In the genomic region with DNA sequence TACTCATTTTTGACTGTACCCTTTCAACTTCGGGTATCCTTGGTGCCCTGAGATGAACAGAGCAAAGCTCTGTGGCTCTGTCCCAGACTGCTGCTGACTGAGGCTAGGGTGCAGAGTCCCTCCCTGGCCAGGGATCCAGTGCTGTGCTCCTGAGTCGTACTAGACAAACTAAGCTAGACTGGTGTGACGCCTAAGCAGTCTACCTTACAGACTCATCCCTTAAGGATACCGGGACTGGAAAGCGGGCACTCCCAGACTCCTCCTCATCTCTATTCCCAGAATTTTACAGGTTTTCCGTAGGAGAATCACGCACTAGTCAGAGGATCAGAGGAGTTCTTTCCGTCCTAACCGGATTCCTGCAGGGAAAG, we compare ENCODE assay signal across 8 mouse cellular contexts. TPM values are rescaled to one million over a fixed set of nuclear protein-coding genes. Genes with fewer than 3 reads are reported as not detected.
DNase-seq lines count a peak whose midpoint lies in the region; ATAC-seq and TF ChIP-seq lines count a peak whose summit lies in the region.

No protein-coding gene starts in this region.

- no peaks in the 10 kb centered on the region for H3K27me3 ChIP-seq in heart, postnatal 0 days (ENCODE audit: control insufficient read depth, insufficient read depth, low read length)
- H3K27me3 ChIP-seq in myocyte (ENCODE audit: control insufficient read depth, insufficient read depth, insufficient read length), result no peaks in the 10 kb centered on the region

- no peak overlapping the region for H3K9ac ChIP-seq in heart, postnatal 0 days (replicated peaks; ENCODE audit: low read depth, low read length)

- peaks cover 5% of the 10 kb centered on the region; the same call in 1 of the 2 replicates for H3K4me1 ChIP-seq in heart, postnatal 0 days (ENCODE audit: control insufficient read depth, insufficient read depth)
- peaks cover 4% of the 10 kb centered on the region; the same call in 1 of the 2 replicates for H3K4me1 ChIP-seq in embryonic fibroblast, embryonic 13.5 days (ENCODE audit: control insufficient read depth, insufficient read depth, low read length)

- H3ac ChIP-seq in myocyte (ENCODE audit: control insufficient read depth, insufficient read length), result no peak overlapping the region

- no peaks in the 10 kb centered on the region for H3K36me3 ChIP-seq in heart, postnatal 0 days (replicated peaks; ENCODE audit: control insufficient read depth, insufficient read depth, low read length)
- no peaks in the 10 kb centered on the region for H3K36me3 ChIP-seq in myocyte (ENCODE audit: control insufficient read depth, insufficient read depth)

- H3K79me2 ChIP-seq in myocyte (ENCODE audit: control insufficient read depth, insufficient read depth), result no peaks in the 10 kb centered on the region

- peak overlapping the region; percentile 59 for H3K4me2 ChIP-seq in heart, postnatal 0 days (ENCODE audit: low read depth, low read length)
- H3K4me2 ChIP-seq in myocyte (ENCODE audit: low read depth), result peak overlapping the region; percentile 65

- no peak for TF ChIP-seq CTCF in heart, postnatal 0 days (IDR thresholded peaks at IDR 0.05; ENCODE audit: low read depth)
- no peak for TF ChIP-seq CTCF in embryonic fibroblast, embryonic 13.5 days (IDR thresholded peaks at IDR 0.05; ENCODE audit: borderline replicate concordance, insufficient read depth, low read length)

- TF ChIP-seq POLR2A in embryonic fibroblast, embryonic 13.5 days (IDR thresholded peaks at IDR 0.05; ENCODE audit: low read depth, low read length), result no peak
- TF ChIP-seq POLR2A in myocyte (IDR thresholded peaks at IDR 0.05; ENCODE audit: insufficient read length, low read depth), result no peak

- DNase-seq in heart, postnatal 0 days (ENCODE audit: low spot score), result no peak
- DNase-seq in heart, postnatal 10 days, result no peak
- peak; percentile 20 for DNase-seq in kidney, postnatal 10 days
- no peak for DNase-seq in spleen, postnatal 4 days (ENCODE audit: low spot score in 2 of 2)
- DNase-seq in left cerebral cortex, adult 8-10 months (ENCODE audit: low spot score in 2 of 2), result no peak
- DNase-seq in gastrocnemius, postnatal 25 days, result no peak

- TF ChIP-seq EP300 in heart, postnatal 0 days (IDR thresholded peaks at IDR 0.05; ENCODE audit: low read depth), result no peak

- WGBS in heart, postnatal 0 days, result 2% methylated on average over 9 of the region's 9 CpGs

- H3K27ac ChIP-seq in heart, postnatal 0 days (ENCODE audit: low read depth), result no peak overlapping the region
- H3K27ac ChIP-seq in embryonic fibroblast, embryonic 13.5 days (ENCODE audit: insufficient read depth, low read length), result no peak overlapping the region

- intact Hi-C loops in heart, postnatal 10 days (cut with DNase I), result no loop called here

- ATAC-seq in heart, postnatal 0 days (ENCODE audit: insufficient read depth, low read depth), result no peak

- peak overlapping the region; percentile 27 for H3K4me3 ChIP-seq in heart, postnatal 0 days (ENCODE audit: low read depth, low read length)
- peak overlapping the region; percentile 10; the same call in 1 of the 2 replicates for H3K4me3 ChIP-seq in embryonic fibroblast, embryonic 13.5 days (ENCODE audit: insufficient read depth, low read length)
- H3K4me3 ChIP-seq in myocyte, result peak overlapping the region; percentile 8

- no peaks in the 10 kb centered on the region for H3K9me3 ChIP-seq in heart, postnatal 0 days (replicated peaks; ENCODE audit: control insufficient read depth, low read length)

TF ChIP-seq in myocyte, 11 proteins besides CTCF, POLR2A, EP300 and RAD21:
- no peak for TF ChIP-seq REST (IDR thresholded peaks at IDR 0.05; ENCODE audit: insufficient read depth, insufficient read length)
- no peak for TF ChIP-seq MYOG (IDR thresholded peaks at IDR 0.05; ENCODE audit: control insufficient read depth in 1 of 3, insufficient read depth in 1 of 3, insufficient read length in 2 of 3, low read depth in 2 of 3)
- no peak for TF ChIP-seq TCF12 (IDR thresholded peaks at IDR 0.05; ENCODE audit: insufficient read depth, poor library complexity, severe bottlenecking)
- TF ChIP-seq SRF (IDR thresholded peaks at IDR 0.05; ENCODE audit: control insufficient read depth, insufficient read length, low read depth), result no peak
- no peak for TF ChIP-seq MYOD1 (IDR thresholded peaks at IDR 0.05; ENCODE audit: control insufficient read depth in 1 of 3, insufficient read length in 2 of 3, low read depth in 2 of 3)
- no peak for TF ChIP-seq E2F4 (IDR thresholded peaks at IDR 0.05; ENCODE audit: insufficient read depth)
- TF ChIP-seq TCF3 (IDR thresholded peaks at IDR 0.05; ENCODE audit: insufficient read length, low read depth), result no peak
- TF ChIP-seq MAX (IDR thresholded peaks at IDR 0.05; ENCODE audit: low read depth), result no peak
- TF ChIP-seq POLR2AphosphoS2 (IDR thresholded peaks at IDR 0.05; ENCODE audit: insufficient read length, low read depth), result no peak
- TF ChIP-seq USF1 (IDR thresholded peaks at IDR 0.05; ENCODE audit: low read depth), result no peak
- no peak for TF ChIP-seq CEBPB (IDR thresholded peaks at IDR 0.05; ENCODE audit: insufficient read depth, poor library complexity, severe bottlenecking)

RNA-seq across cellular contexts. Expression of gene Car3, which starts 0.7 kb away (rescaled TPM):
- total RNA-seq in heart, postnatal 0 days (2014; rRNA removed; ENCODE audit: low replicate concordance), result 13.2 and 14.5 TPM in 2 replicates
- polyA plus RNA-seq in heart, postnatal 0 days (2015; fragmentation: Nextera tagmentation; extraction: Ambion mirVana), result 2.7 and 10.8 TPM in 2 replicates
- 100 to 1,000 TPM in 1 of 2 experiments, 10 to 100 TPM in 1; 45.9 to 122 TPM for total RNA-seq in heart, postnatal 10 days (2021)
- 1.3 TPM in 1 of 2 replicates, not detected in the other for polyA plus RNA-seq in embryonic fibroblast, embryonic 13.5 days (2011; ENCODE audit: insufficient read length, low read depth, missing spikeins)
- 22.3 TPM for polyA plus RNA-seq in myocyte (2012; fragmentation: generic; extraction: Trizol)
- 1 to 10 TPM in 2 of 4 experiments, under 1 TPM in 2; 0.44 to 1.4 (median 1.1) TPM for total RNA-seq in left cerebral cortex, adult 8-10 months (2022)
- 1,000 to 10,000 TPM in 1 of 2 experiments, 100 to 1,000 TPM in 1; 650 to 1,312 TPM for total RNA-seq in gastrocnemius, postnatal 25 days (2021)

RNA-seq across cellular contexts. Expression of gene Car2, which starts 23.4 kb away (rescaled TPM):
- total RNA-seq in heart, postnatal 0 days (2014; rRNA removed; ENCODE audit: low replicate concordance), result 14.1 and 19.9 TPM in 2 replicates
- 11.2 and 13.3 TPM in 2 replicates for polyA plus RNA-seq in heart, postnatal 0 days (2015; fragmentation: Nextera tagmentation; extraction: Ambion mirVana)
- total RNA-seq in heart, postnatal 10 days (2021), result 1 to 10 TPM; 6.0 to 8.3 TPM
- 0.83 and 1.4 TPM in 2 replicates for polyA plus RNA-seq in embryonic fibroblast, embryonic 13.5 days (2011; ENCODE audit: insufficient read length, low read depth, missing spikeins)
- 5.6 TPM for polyA plus RNA-seq in myocyte (2012; fragmentation: generic; extraction: Trizol)
- 100 to 1,000 TPM; 137 to 156 (median 144) TPM for total RNA-seq in left cerebral cortex, adult 8-10 months (2022)
- 10 to 100 TPM in 1 of 2 experiments, 1 to 10 TPM in 1; 7.8 to 13.2 TPM for total RNA-seq in gastrocnemius, postnatal 25 days (2021)

RNA-seq across cellular contexts. Expression of gene Car1, which starts 54.5 kb away (rescaled TPM):
- not detected in 2 replicates for total RNA-seq in heart, postnatal 0 days (2014; rRNA removed; ENCODE audit: low replicate concordance)
- 0.12 and 0.38 TPM in 2 replicates for polyA plus RNA-seq in heart, postnatal 0 days (2015; fragmentation: Nextera tagmentation; extraction: Ambion mirVana)
- not detected for total RNA-seq in heart, postnatal 10 days (2021)
- polyA plus RNA-seq in embryonic fibroblast, embryonic 13.5 days (2011; ENCODE audit: insufficient read length, low read depth, missing spikeins), result not detected in 2 replicates
- polyA plus RNA-seq in myocyte (2012; fragmentation: generic; extraction: Trizol), result 0.12 TPM
- total RNA-seq in left cerebral cortex, adult 8-10 months (2022), result under 1 TPM in 2 of 4 experiments, not detected in 2; 0.27 to 0.33 TPM
- total RNA-seq in gastrocnemius, postnatal 25 days (2021), result under 1 TPM in 1 of 2 experiments, not detected in 1; 0.33 TPM

Comparison
In these comparisons a context has a peak if more than half of its experiments do, and no peak if none do; other contexts are left out.
1. RNA of gene Car3, which starts 0.7 kb away (total RNA-seq): 650 to 1,312 TPM in gastrocnemius, postnatal 25 days; 45.9 to 122 TPM in heart, postnatal 10 days, 13.2 to 14.5 TPM in heart, postnatal 0 days and 0.44 to 1.4 TPM in left cerebral cortex, adult 8-10 months; every median in the first group is over 4 times any median in the second.
2. Peak in every context shown above with its lines, with median percentiles within 50 percentile points of each other: H3K4me3 ChIP-seq.